In the genomic region with DNA sequence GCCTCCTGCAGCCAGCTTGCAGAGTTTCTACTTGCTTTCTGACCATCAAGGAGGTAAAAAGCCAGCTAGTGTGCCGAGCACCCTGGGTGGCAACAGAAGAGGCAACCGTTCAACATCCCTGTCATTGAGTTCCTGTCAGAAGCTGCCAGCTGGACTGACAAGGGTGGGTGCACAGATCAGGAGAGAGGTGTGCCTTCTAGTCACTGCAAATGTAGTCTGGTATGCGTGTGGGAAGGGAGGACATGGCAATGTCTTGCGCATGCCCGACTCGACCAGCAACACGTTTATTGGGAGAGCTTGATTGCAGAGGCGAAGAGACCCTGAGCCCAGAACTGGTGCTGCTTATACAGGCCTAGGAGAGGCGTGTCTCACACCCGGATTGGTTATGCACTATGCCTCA, we compare ENCODE assay signal across 1 mouse cellular context.
A peak's percentile ranks its signal among the peaks of the same experiment; 100 is the strongest.
TF ChIP-seq lines count a peak whose summit lies in the region.

No protein-coding gene starts in this region.

TF ChIP-seq in CH12.LX, 34 proteins besides CTCF, POLR2A, EP300 and RAD21:
- TF ChIP-seq POLR2AphosphoS2 (IDR thresholded peaks at IDR 0.05; ENCODE audit: low read depth, low read length) (0 out of 2 replicates have a peak, but pooled peaks have one; percentile 5), ZMIZ1 (IDR thresholded peaks at IDR 0.05; ENCODE audit: low read depth, low read length) (no peak)
